Mouse (Mus musculus) heart, postnatal 0 days (tissue): ENCODE results near the gene Atrip. TPM values are rescaled to one million over a fixed set of nuclear protein-coding genes. Genes with fewer than 3 reads are reported as not detected.
A peak's percentile ranks its signal among the peaks of the same experiment; 100 is the strongest.

Experiments
- ATAC-seq: fragments of 200-750 bp; cut with Nextera tagmentation; 2 replicates; pipeline ENCODE4 v1.8.0; 2017; ENCODE audit warnings: low read depth, moderate number of reproducible peaks, moderate library complexity; ENCODE audit not compliant: insufficient read depth
- DNase-seq: peaks from one replicate; pipeline ENCODE4 v3.0.0-alpha.2; 2016; ENCODE audit warnings: low spot score
- H3K27ac ChIP-seq: fragments of 300-500 bp; sonication (generic); 2 replicates; pipeline ENCODE4 v1.5.1; 2014; ENCODE audit warnings: low read depth, mild to moderate bottlenecking
- H3K27me3 ChIP-seq: fragments of 300-500 bp; sonication (generic); 2 replicates; pipeline ENCODE4 v1.6.1; 2014; ENCODE audit warnings: low read length, mixed read lengths; ENCODE audit not compliant: control insufficient read depth, insufficient read depth
- H3K36me3 ChIP-seq: fragments of 300-500 bp; sonication (generic); replicated peaks from 2 replicates; pipeline ENCODE4 v1.6.1; 2014; ENCODE audit warnings: low read length, mixed read lengths; ENCODE audit not compliant: control insufficient read depth, insufficient read depth
- H3K4me1 ChIP-seq: fragments of 300-500 bp; sonication (generic); 2 replicates; pipeline ENCODE4 v1.6.1; 2014; ENCODE audit warnings: antibody characterized with exemption; ENCODE audit not compliant: control insufficient read depth, insufficient read depth
- H3K4me2 ChIP-seq: fragments of 300-500 bp; sonication (generic); 2 replicates; pipeline ENCODE4 v1.6.1; 2014; ENCODE audit warnings: low read depth, mild to moderate bottlenecking, low read length, moderate library complexity
- H3K4me3 ChIP-seq: fragments of 300-500 bp; sonication (generic); 2 replicates; pipeline ENCODE4 v1.5.1; 2014; ENCODE audit warnings: low read depth, low read length
- H3K9ac ChIP-seq: fragments of 300-500 bp; sonication (generic); replicated peaks from 2 replicates; pipeline ENCODE4 v1.6.1; 2014; ENCODE audit warnings: low read depth, low read length, mixed read lengths
- H3K9me3 ChIP-seq: fragments of 300-500 bp; sonication (generic); replicated peaks from 2 replicates; pipeline ENCODE4 v1.6.1; 2016; ENCODE audit warnings: low read length; ENCODE audit not compliant: control insufficient read depth
- CTCF ChIP-seq: IDR thresholded peaks from 2 replicates; pipeline ENCODE4 v1.5.1; 2016; ENCODE audit warnings: antibody characterized with exemption, control low read depth, low read depth
- EP300 ChIP-seq: IDR thresholded peaks from 2 replicates; pipeline ENCODE4 v1.6.1; 2016; ENCODE audit warnings: antibody characterized with exemption, low read depth
- WGBS: fragments of 180-500 bp; shearing (Covaris S2); extraction: QIAGEN DNeasy Blood & Tissue Kit; methylation state at CpG from one replicate; pipeline ENCODE4 v1.1.7; 2014; 5-methylcytosine and 5-hydroxymethylcytosine counted together
- polyA plus RNA-seq: library from polyadenylated mRNA; unstranded; fragments of >200 nt; fragmentation: Nextera tagmentation; extraction: Ambion mirVana; gene quantifications from 2 replicates; pipeline ENCODE4 v1.2.1, GENCODE M21; 2015
- total RNA-seq: library from RNA; depleted of rRNA; stranded (reverse); fragments of >200 nt; gene quantifications from 2 replicates; pipeline ENCODE4 v1.2.3, GENCODE M21; 2014; ENCODE audit warnings: low replicate concordance

The Atrip gene
- total and polyA plus RNA-seq, 2 experiments from 2014 or later, result 11.7 to 17.1 TPM

GRCm38 (mm10) chr9:109095137-109095982, 21.4 kb upstream of the Atrip start, which contains the start of gene Plxnb1:
TSS of gene Plxnb1 (plus strand) at chr9:109095389.
- WGBS, result under 1% methylated on average over 76 of the region's 102 CpGs
- peak within 1 kb of the TSS; percentile 94 for H3K4me2 ChIP-seq
- no peaks in the 10 kb centered on the region for H3K27me3 ChIP-seq
- H3K4me3 ChIP-seq, result peak within 1 kb of the TSS; percentile 69
- H3K27ac ChIP-seq, result peak within 1 kb of the TSS; percentile 88
- peaks cover 48% of the 10 kb centered on the region for H3K4me1 ChIP-seq
- peaks cover 8% of the 10 kb centered on the region for H3K36me3 ChIP-seq
- no peak for TF ChIP-seq CTCF
- no peak for TF ChIP-seq EP300
- peak within 1 kb of the TSS; percentile 79 for H3K9ac ChIP-seq
- DNase-seq (peak; percentile 60), ATAC-seq (peak; percentile 31)
- no peaks in the 10 kb centered on the region for H3K9me3 ChIP-seq

GRCm38 (mm10) chr9:109094553-109095136, 20.7 kb upstream of the Atrip start:
- Histone ChIP-seq H3K9ac (peak overlapping the region; percentile 79), H3K27ac (peak overlapping the region; percentile 88), H3K9me3 (no peaks in the 10 kb centered on the region), H3K27me3 (no peaks in the 10 kb centered on the region), H3K4me1 (peaks cover 44% of the 10 kb centered on the region), H3K4me2 (peak overlapping the region; percentile 94), H3K4me3 (peak overlapping the region; percentile 69), H3K36me3 (peaks cover 5% of the 10 kb centered on the region)
- DNase-seq, result no peak
- no peak for ATAC-seq
- TF ChIP-seq CTCF, result no peak
- TF ChIP-seq EP300, result no peak
- WGBS, result 4% methylated on average over 15 of the region's 21 CpGs

GRCm38 (mm10) chr9:109093786-109094552, 20.0 kb upstream of the Atrip start:
- Histone ChIP-seq H3K4me1 (peaks cover 41% of the 10 kb centered on the region), H3K9me3 (no peaks in the 10 kb centered on the region), H3K27me3 (no peaks in the 10 kb centered on the region), H3K4me3 (peak overlapping the region; percentile 69), H3K36me3 (peaks cover 5% of the 10 kb centered on the region), H3K4me2 (peak overlapping the region; percentile 94), H3K27ac (peak overlapping the region; percentile 88), H3K9ac (no peak overlapping the region)
- ATAC-seq (no peak), DNase-seq (peak; percentile 66)
- TF ChIP-seq EP300 (no peak), CTCF (no peak)
- 18% methylated on average over 11 of the region's 11 CpGs for whole genome bisulfite sequencing

DNA sequence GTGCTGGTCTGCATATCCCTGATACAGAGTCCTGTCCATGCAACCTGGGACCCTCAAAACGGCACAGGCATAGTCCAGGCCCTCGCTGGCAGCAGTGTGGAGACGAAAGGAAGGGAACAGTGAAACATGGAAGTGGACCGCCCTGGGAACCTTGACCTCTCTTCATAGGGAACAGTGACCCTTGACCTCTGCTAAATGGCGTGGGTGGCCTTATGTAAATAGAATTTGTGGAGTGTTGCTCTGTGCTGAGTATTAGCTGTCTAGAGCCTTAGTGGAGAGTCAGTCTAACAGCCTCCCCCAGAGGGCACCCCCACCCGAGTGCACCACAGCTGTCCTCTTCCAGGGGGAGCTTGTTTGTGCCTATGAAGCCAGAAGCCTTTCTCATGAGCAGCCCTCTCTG, 18.9 kb upstream of the Atrip start:
- no peaks in the 10 kb centered on the region for H3K27me3 ChIP-seq
- ATAC-seq (no peak), DNase-seq (no peak)
- peaks cover 30% of the 10 kb centered on the region for H3K4me1 ChIP-seq
- H3K36me3 ChIP-seq, result peaks cover 5% of the 10 kb centered on the region
- WGBS, result 66% methylated on average over 6 of the region's 6 CpGs
- H3K4me2 ChIP-seq, result no peak overlapping the region
- H3K4me3 ChIP-seq, result no peak overlapping the region
- H3K27ac ChIP-seq, result no peak overlapping the region
- H3K9ac ChIP-seq, result no peak overlapping the region
- TF ChIP-seq CTCF (no peak), EP300 (no peak)
- no peaks in the 10 kb centered on the region for H3K9me3 ChIP-seq

DNA sequence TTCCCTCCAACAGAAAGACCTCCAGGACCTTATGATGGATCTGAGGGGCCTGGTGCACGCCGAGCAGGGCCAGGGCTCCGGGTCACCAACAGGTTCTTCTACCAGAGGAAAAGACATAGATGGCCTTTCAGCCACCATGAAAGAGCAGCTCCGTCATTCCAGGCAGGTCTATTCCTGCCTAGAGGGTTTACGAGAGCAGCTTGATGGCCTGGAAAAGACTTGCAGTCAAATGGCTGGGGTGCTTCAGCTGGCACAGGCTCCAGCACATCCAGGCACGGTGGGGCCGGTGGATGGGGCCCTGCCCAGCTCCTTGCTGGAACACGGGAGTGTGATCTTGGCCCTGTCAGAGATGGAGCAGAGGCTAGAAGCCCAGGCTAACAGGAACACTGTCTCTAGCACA, 17.9 kb upstream of the Atrip start:
- 88% methylated on average over 8 of the region's 8 CpGs for WGBS
- DNase-seq, result no peak
- ATAC-seq, result no peak
- TF ChIP-seq CTCF, result no peak
- no peak for TF ChIP-seq EP300
- Histone ChIP-seq H3K4me3 (no peak overlapping the region), H3K9me3 (no peaks in the 10 kb centered on the region), H3K27me3 (no peaks in the 10 kb centered on the region), H3K27ac (no peak overlapping the region), H3K4me2 (no peak overlapping the region), H3K9ac (no peak overlapping the region), H3K36me3 (peaks cover 5% of the 10 kb centered on the region), H3K4me1 (peaks cover 22% of the 10 kb centered on the region)
